Mouse (Mus musculus): ENCODE measurements around the gene Ascc2.

Gene Ascc2

DNA sequence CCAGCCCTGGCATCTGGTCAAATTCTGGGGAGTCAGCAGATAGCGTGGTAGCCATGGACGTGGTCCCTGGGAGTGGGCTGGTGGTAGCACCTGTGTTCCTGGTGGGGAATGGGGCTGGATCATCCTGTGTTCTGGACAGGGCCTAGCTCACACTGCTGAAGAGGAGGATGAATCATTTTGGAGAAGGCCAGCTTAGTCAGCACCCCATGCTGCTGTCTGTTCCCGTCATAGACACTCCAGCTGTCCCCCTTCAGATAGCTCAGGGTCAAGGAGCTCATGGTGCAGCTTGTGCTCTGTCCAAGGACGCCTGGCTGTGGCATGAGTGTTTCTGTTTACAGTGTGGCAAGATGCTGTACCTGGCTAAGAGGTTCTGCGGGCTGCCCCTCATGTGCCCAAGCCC, 81.0 kb downstream of the Ascc2 start:
- TF ChIP-seq GATA4 (IDR thresholded peaks at IDR 0.05; ENCODE audit: insufficient replicate concordance, low read length) = no peak

DNA sequence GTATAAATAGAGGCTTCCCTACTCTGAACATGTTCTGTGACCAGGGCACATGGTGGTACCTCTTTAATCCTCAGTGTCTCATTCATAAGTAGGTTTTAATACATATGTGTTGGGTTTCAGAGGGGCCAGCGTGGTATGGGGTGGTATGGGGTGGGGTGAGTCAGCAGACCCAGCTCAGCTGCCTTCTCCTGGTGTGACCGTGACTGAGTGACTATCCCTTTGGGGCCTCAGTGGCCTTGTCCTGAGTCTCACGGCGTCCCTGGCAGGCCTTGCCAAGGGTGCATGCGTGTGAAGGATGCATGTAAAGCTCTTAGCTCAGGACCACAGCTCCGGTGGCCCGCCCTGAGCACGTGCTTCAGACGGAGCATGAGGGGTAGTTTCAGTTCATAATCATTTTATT, 82.4 kb downstream of the Ascc2 start:
- TF ChIP-seq GATA4 (IDR thresholded peaks at IDR 0.05; ENCODE audit: insufficient replicate concordance, low read length) = no peak

DNA sequence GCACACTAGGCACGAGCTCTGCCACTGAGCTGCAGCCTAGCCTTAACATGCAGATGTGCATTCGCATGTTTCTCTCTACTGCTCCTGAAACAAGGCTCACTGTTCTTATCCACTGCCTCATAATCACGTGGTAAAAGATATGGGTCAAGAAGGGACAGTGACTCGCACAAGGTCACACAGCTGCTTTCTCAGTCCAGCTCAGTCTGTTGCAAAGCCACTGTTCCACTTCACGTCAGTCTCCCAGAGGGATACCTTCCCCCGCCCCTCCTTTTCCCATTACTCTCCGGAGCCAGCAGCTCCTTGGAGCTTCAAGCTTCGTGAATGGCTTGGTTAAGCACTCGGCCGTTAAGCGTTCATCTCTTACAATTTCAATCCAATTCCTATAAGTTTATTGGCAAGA, 82.8 kb downstream of the Ascc2 start:
- TF ChIP-seq GATA4 (IDR thresholded peaks at IDR 0.05; ENCODE audit: insufficient replicate concordance, low read length) = no peak

DNA sequence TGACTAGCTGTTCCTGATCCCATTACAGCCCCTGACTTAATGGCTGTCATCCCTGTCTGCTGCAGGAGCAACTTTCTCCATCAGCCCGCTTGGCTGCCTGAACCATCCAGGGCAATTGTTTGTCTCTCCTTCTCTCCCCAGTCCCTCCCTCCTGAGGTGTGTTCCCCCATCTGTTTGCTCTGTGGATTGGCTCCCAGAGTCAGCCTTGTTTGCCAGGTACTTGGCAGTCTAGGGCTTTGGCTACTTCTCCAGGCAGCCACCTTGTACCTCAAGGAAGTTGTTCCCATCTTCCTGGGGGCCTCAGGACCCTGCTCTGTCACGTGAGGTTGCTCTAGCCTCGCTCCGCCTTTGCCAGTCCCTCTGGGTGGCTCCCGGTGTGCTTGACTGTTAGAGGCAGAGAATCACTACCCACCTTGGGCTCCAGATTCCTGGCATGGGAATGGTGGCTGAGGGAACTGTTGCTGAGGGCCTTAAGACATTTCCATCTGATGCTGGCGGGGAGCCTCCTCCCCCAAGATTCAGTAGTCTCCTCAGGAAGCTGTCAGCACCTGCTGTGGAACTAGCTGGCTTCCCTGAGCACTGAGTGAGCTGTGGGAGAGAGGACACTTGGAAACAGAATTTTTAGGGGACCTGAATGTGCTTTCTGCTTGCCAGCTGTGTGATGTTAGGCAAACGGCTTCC, 83.5 kb downstream of the Ascc2 start:
- TF ChIP-seq GATA4 (IDR thresholded peaks at IDR 0.05; ENCODE audit: insufficient replicate concordance, low read length) = no peak

DNA sequence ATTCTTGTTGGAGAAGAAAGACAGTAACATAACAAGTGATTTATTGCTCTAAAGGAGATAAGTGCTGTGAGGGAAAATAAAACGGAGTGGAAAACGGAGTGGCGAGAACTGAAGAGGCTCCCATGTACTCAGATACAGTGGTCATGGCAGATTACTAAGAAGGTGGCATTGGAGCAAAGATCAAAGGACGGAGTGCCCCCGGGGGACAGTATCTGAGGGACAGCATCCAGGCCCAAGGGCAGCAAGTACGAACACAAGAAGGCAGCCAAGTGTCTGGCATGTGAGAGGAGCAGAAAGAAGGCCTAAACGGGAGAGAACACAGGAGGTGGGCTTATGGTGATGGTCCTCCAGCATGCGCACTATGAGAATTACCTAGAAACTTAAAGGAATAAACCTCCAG, 84.2 kb downstream of the Ascc2 start:
- TF ChIP-seq GATA4 (IDR thresholded peaks at IDR 0.05; ENCODE audit: insufficient replicate concordance, low read length) = no peak

DNA sequence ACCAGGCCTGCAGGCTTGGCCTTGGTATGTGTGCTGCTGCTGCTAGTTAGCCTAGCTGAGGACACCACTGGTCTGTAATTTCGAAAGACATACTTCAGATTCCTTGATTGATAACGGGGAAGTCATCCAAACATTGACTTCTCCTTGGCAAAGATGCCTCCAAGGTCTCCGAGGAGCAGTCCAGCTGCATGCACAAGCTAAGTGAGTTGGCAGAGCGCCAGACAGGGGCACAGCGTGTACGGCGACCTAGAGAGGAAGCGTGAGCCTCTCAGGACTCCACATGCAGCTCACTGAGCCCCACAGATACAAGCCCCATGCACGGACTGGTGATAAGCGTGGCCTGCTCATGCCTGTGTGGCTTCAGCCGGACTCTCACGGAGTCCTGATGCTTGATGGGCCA, 92.1 kb downstream of the Ascc2 start:
- TF ChIP-seq GATA4 (IDR thresholded peaks at IDR 0.05; ENCODE audit: insufficient replicate concordance, low read length) = no peak

DNA sequence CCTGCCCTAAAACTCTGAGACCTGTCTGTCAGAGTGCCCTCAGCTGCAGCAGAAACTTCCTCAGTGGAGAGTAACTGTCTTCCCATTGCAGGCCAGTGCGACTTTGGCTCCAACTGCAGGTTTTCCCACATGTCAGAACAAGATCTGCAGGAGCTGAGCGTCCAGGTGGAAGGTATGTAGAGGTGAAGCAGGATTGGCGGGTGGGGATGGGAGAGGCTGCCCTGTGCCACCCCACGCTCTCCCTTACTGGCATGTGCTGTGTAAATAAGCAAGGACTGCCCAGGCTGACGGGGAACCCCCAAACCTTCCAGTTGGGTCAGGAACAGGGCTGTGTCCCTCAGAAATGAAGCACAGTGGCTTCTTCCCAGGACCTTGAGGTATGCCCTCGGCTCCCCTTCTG, 92.5 kb downstream of the Ascc2 start:
- TF ChIP-seq GATA4 (IDR thresholded peaks at IDR 0.05; ENCODE audit: insufficient replicate concordance, low read length) = no peak

DNA sequence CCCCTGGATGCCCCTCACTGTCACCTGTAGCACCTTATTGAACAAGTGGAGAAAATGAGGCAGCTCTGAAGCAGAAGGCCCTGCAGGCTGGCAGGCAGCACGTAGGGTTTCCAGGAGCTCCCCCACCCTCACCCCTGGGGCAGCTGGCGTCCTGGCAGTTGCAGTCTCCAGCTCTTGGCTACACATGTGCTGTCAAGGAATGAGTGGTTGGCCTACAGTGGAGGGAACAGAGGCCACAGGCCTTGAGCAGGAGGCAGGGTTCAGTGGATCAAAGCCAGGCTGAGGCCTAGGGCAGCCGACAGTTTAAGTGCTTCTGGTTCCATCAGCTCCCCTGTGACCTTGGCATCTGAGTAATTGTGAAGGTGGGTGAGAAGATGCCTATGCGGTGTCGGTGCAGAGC, 93.4 kb downstream of the Ascc2 start:
- TF ChIP-seq GATA4 (IDR thresholded peaks at IDR 0.05; ENCODE audit: insufficient replicate concordance, low read length) = no peak

DNA sequence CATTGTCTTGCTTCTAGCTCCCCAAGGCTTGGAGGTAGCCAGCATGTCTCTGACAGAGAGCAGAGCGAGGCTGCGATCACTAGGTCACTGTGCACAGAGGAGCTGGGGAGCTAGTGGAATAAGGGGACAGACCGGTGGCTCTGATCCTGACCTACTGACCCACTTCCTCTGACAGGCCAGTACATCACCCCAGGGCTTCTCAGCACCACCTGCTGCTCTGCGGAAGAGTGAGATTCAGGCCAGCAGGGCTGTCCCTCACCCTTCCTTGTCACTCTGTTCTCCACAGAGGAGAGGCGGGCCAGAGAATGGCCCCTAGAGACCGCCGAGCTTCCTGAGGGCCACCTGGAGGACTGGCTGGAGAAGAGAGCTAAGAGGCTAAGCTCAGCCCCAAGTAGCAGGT, 94.2 kb downstream of the Ascc2 start:
- TF ChIP-seq GATA4 (IDR thresholded peaks at IDR 0.05; ENCODE audit: insufficient replicate concordance, low read length) = no peak

DNA sequence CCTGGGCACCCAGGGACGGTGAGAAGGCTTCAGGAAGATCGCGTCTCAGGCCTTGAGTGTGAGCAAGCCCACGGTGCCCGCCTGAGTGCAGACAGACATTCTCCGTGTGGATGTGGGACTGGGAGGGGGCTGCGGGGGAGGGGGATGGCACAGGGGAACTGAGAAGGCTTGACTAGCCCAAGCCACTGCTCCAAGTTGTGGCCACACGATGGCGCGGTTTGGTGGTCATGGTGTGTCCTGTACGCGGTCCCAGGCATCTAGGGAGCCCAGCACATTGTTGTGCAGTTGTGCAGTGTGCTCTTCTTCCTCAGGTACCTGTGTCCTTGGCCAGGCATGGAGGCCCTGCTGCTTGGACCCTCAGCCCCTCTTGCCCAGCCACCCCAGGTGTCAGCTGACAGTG, 96.6 kb downstream of the Ascc2 start:
- no peak for TF ChIP-seq GATA4 (IDR thresholded peaks at IDR 0.05; ENCODE audit: insufficient replicate concordance, low read length)
